Mouse (Mus musculus) adipocyte (in vitro differentiated cells): ENCODE data around the gene Rdm1.
"Not testable (repeated sequence)": the region's sequence is repeated elsewhere in the genome, so short reads cannot be mapped to it uniquely, and the experiment has no call there.

Experiments used
- DNase-seq: peaks from one replicate; pipeline ENCODE4 v3.0.0-alpha.2; 2016; ENCODE audit warnings: low spot score

Gene Rdm1

DNA sequence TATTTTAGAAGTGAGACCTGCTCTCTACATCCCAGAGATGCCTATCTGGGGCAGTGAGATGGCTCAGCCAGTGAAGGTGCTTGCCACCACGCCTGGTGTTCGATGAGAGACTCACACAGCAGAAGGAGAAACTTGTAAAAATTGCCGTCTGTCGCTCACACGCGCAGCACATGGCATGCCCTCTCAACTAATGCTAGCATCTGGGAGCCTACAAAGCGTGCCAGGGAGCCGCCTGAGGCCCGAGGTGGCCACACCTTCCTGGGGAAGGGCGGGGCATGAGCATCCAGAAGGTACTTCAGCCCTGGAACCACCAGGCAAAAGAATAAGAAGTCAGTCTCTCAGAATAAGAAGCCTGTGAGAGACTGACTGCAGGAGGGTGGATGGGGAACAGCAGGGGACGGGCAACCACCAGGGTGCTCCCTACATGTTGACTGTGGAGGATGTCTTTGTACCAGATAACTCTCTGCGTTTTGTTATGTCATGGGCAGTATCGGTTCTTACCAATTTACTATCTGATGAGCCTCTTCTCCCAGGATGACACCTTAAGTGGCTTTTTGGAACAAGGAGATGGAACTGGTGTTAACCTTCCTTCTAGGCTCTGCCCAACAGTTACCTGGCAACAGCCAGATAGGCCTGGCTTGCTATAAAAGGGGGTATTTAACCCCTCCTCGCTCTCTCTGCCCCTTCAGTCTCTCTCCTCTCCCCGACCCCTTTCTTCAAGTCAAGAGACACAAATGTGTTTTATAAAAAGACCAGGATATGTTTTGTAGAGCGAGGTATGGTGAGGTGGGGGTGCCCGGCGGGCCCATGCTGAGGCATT is 9.8 kb upstream of the Rdm1 start:
- DNase-seq = no peak

DNA sequence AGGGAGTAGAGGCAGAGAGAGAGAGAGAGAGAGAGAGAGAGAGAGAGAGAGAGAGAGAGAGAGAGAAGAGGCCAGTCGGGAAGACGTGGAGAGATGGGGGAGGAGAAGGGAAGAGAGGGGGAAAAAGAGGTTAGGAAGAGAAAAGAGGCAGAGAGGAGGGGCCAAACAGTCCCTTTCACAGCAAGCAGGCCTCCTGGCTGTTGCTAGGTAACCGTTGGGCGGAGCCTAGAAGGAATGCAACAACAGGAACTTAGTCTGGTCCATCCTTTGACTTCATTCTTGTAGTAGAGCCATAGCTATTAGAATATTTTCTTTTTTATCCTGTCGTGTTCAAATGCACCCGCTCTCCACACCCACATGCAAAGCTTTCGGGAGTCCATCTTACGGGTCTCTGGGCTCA is 9.1 kb upstream of the Rdm1 start:
- no peak for DNase-seq

DNA sequence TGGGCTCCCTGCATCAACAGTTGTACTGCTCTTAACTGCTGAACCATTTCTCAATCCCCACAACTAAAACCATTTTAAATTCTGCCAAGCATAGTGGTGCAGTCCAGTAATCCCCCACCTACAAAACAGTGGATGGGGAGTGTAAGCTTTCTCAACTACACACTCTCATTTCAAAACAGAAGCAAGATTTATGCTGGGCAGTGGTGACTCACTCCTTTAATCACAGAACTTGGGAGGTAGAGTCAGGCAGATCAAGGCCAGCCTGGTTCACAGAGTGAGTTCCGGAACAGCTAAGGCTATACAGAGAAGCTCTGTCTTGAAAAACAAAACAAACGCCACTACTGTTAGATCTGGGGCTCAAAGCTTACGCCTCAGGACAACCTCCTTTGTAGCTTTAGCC is 8.4 kb upstream of the Rdm1 start:
- no peak for DNase-seq

DNA sequence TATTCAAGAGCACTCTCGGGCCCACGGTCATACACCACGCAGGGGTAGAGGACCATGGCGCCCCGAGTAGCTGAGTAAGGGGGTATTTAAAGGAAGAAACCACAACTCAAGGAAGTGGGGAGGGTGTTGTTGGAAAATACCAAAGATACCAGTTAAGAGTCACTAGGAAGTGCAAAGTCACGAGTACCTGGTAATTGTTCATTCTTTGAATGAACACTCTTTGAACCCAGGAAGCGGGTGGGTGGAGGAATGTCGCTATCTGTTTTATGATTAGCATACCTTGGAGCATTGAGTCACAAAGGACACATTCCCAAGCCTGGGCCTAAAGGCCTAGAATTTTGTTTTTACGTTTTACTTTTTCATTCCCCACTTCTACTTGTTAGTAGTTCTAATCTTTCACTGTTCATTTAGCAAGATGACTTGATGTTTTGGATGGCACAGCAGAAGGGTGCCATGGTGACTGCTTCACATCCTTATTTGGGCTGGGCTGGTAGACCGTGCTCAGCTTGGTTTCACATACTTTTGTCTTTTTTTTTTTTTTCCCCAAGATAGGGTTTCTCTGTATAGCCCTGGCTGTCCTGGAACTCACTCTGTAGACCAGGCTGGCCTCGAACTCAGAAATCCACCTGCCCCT is 6.9 kb upstream of the Rdm1 start:
- not testable (repeated sequence) for DNase-seq

DNA sequence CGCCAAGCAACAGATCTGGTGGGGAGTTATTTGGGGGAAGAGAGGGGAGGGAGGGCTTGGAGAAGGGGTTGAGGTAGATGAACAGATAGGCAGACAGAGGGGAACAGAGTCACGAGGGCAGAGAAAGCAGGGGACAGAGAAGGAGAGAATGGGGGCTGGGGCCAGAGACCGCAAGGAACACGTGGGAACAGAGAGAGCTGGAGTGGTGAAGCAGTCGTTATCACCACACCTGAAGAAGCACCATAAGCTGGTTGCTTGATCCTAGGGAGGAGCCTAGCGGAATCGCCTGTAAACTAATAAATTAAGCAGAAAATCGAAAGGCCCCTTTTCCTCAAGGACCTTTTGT is 373 bp upstream of the Rdm1 start:
- no peak for DNase-seq

DNA sequence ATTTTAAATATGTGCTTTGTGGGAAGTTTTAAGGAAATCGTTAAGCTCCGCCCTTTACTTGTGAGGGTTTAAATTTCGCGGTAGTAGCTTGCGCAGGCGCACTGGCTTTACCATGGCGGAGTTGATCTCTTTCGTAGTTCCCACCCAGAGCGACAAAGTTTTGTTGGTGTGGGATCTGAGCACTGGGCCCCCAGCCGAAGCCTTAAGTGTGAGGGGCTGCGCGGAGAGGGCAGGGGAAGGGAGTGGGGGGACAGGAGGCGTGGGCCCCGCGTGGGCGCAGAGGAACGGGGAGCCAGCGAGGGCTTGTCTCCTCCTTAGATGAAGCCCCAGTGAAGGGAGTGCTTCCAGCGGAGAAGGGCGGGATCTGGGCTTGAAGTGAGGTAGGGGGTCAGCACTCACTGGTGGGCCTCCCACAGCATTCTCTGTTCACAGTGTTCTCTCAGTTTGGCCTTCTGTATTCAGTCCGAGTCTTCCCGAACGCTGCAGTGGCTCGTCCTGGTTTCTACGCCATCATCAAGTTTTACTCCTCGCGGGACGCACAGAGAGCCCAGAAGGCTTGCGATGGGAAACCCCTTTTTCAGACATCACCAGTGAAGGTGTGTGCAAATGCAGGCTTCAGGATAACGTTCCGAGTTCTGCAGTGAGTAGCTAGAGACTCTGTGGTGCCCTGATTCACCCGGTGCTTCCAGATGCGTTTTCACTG is 1.0 kb downstream of the Rdm1 start:
- peak; percentile 67 for DNase-seq

DNA sequence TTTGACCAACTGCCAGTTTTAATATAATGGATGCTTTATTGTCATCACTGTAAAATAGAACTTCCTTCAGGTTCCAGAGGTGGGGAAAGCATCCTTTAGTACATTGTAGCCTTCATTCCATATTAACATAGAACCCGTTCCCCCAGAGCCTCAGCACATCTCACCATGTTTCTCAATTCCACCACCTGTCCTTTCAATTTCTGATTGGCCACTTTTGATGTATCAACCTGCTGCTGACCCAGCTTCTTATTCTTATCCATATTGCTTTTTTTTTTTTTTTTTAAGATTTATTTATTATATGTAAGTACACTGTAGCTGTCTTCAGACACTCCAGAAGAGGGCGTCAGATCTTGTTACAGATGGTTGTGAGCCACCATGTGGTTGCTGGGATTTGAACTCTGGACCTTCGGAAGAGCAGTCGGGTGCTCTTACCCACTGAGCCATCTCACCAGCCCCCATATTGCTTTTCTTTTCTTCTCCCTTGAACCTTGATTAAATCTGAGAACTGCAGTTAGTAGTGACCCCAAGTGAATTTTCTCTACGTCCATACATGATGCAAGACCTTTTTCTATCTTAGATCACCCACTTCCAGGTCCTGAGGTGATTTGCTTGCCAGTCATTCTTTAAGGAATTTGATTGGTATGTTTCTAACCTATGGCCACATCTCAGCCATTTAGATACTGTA is 1.9 kb downstream of the Rdm1 start:
- DNase-seq = not testable (repeated sequence)

DNA sequence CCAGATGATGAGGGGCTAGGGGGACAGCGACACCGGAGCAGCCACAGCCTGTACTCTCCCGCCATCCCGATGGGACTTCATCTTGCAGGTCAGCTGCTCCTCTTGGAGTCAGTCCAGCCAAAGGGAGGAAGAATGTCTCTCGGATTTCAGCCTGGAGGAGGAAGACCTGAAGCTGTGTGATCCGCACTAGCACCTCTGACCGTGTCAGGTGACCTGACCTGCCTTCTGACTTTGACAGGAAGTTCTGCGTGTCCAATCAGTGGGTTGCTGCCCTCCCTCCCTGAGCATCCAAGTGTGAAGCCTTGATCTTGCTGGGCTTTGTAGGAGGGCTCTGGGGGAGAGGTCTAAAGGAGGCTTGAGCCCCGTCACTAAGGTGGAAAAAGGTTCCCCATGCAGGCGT is 8.7 kb downstream of the Rdm1 start:
- DNase-seq = no peak

DNA sequence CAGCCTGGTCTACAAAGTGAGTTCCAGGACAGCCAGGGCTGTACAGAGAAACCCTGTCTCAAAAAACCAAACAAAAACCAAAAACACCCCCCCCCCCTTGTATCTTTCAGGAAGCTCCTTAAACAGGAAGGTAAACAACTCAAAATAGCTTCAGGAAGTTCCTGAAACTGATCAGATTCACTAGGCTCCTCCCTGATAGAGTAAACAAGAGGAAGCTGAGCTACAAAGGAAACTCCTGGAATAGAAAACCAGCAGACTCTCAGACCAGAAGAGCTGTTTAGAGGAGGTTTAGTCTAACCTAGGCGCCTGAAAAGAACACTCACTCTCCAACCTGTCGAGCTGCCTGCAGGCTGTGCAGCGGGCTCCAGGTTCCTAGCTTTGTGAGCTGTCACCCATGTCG is 12.8 kb downstream of the Rdm1 start:
- DNase-seq = no peak

DNA sequence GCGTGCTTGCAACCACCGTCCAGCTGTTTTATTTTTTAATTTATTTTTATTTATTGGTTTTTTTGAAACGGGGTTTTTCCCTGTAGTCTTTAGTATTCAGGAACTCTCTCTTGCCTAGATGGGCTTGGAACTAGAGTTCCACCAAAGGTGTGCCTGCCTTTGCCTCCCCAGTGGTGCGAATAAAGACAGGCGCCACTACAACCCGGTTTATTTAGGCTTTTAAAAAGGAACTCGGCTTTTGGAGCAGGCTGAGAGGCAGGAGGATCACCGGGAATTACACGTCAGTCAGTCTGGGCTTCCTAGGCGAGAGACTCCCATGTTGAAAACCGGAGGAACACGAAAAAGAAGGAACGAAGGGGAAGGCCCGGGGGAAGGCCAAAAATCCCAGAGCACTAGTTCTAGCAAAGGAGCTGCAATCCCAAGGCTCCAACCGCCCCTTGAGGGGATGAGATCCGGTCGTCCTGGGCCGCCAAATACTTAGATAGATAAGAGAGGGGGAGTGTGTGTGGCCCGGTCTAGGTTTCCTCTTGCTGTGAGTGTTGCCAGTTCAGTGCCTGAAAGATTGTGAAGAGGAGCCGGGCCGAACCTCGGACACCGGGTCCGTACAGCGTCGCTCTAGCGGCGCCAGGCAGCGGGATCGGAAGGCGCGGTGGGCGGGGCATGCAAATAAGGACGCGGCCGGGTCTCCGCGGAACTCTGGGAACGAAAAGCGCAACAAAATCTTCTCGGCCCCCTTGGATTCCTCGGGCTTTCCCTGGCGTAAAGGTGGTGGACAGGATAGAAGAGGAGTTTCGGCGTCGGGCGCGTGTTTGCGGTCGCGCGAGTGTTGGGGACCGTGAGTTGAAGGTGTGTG is 14.1 kb downstream of the Rdm1 start:
- DNase-seq = peak; percentile 88

DNA sequence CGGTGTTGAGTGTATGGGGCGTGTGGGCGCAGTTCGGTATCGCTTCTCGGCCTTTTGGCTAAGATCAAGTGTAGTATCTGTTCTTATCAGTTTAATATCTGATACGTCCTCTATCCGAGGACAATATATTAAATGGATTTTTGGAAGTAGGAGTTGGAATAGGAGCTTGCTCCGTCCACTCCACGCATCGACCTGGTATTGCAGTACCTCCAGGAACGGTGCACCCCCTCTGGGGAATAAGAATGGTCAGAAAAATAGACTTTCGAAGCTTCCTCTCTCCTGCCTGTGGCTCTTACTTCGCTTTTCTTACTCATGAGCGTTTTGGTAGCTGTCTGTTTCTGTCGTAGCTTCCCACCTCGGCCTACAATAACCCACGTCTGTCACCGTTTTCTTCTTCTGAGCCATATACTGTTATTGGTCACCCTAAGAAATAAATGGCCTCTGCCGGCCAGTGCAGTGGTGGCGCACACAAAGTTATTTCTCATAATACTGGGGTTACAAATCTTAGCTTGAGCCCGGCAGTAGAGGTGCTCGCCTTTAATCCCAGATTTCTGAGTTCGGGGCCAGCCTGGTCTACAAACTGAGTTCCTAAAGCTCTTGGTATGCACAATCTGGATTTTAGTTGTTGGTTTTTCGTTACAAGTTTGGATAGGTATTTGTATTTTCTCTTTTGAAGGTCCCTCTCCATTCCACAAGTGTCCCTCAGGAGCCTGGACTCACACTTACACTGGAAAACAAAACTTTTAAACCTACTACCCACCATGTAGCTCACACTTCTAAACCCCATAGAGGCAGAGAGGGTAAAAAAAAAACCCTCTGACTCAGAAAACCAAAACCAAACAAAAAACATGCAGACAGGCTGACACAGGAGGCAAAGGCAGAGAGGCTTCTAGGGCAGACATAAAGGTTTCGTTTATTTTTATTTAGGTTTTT is 15.0 kb downstream of the Rdm1 start:
- DNase-seq = peak; percentile 83

DNA sequence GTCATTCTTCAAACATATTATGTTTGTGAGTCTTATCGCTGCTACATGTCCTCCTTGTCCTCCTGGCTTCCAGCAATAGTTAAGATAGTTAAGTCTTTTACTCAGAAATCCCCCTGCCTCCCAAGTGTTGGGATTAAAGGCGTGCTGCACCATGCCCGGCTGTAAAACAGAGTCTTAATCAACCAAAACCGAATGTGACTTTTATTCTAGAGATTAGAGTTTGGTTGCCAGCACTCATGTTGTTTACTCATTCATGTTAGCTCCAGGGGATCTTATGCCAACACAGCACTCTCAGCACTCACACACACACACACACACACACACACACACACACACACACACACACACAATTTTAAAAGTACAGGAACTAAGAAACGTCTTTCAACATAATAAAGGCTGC is 15.9 kb downstream of the Rdm1 start:
- peak; percentile 50 for DNase-seq

DNA sequence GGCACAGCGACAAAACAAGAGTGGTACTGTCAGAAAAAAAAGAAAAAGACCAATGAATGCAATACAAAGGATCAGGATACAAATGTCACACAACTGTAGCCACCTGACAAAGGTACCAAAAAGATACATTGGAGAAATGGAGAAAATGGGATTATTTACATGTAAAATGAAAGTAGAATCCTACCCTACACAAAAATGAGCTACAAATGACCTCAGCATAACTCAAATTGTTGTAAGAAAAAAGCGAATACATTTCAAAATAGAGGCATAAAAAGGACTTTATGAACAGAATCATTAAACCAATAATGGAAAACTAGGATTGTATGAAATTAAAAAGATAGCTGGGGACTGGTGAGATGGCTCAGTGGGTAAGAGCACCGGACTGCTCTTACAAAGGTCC is 17.6 kb downstream of the Rdm1 start:
- DNase-seq = no peak

DNA sequence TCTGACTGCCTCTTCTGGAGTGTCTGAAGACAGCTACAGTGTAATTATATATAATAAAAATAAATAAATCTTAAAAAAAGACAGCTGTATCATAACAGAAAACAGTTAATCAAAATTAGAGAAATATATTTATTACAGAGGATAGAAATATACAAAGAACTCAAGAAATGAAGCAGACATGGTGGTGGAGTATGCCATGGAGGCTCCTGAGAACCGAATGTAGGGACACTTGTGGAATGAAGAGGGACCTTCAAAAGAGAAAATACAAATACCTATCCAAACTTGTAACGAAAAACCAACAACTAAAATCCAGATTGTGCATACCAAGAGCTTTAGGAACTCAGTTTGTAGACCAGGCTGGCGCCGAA is 18.0 kb downstream of the Rdm1 start:
- not testable (repeated sequence) for DNase-seq

DNA sequence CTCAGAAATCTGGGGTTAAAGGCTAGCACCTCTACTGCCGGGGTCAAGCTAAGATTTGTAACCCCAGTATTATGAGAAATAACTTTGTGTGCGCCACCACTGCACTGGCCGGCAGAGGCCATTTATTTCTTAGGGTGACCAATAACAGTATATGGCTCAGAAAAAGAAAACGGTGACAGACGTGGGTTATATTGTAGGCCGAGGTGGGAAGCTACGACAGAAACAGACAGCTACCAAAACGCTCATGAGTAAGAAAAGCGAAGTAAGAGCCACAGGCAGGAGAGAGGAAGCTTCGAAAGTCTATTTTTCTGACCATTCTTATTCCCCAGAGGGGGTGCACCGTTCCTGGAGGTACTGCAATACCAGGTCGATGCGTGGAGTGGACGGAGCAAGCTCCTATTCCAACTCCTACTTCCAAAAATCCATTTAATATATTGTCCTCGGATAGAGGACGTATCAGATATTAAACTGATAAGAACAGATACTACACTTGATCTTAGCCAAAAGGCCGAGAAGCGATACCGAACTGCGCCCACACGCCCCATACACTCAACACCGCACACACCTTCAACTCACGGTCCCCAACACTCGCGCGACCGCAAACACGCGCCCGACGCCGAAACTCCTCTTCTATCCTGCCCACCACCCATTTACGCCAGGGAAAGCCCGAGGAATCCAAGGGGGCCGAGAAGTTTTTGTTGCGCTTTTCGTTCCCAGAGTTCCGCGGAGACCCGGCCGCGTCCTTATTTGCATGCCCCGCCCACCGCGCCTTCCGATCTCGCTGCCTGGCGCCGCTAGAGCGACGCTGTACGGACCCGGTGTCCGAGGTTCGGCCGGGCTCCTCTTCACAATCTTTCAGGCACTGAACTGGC is 18.7 kb downstream of the Rdm1 start:
- DNase-seq = not testable (repeated sequence)

DNA sequence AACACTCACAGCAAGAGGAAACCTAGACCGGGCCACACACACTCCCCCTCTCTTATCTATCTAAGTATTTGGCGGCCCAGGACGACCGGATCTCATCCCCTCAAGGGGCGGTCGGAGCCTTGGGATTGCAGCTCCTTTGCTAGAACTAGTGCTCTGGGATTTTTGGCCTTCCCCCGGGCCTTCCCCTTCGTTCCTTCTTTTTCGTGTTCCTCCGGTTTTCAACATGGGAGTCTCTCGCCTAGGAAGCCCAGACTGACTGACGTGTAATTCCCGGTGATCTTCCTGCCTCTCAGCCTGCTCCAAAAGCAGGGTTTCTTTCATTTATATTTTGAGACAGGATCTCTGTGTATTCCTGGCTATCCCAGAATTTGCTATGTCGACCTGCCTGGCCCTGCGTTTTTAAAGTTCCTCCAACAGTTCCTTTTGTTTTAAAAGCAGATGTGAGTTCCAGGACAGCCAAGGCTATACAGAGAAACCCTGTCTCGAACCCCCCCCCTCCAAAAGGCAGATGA is 19.3 kb downstream of the Rdm1 start:
- not testable (repeated sequence) for DNase-seq

DNA sequence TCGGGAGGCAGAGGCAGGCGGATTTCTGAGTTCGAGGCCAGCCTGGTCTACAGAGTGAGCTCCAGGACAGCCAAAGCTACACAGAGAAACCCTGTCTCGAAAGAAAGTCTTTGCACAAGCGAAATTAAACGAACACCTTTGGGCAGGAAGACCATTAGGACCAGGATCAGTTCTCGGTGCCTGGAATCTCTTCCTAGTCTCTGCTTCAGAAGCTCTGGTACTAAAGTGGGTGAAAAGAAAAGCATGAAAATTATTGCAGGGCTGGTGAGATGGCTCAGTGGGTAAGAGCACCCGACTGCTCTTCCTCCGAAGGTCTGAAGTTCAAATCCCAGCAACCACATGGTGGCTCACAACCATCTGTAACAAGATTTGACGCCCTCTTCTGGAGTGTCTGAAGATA is 20.1 kb downstream of the Rdm1 start:
- DNase-seq = not testable (repeated sequence)

DNA sequence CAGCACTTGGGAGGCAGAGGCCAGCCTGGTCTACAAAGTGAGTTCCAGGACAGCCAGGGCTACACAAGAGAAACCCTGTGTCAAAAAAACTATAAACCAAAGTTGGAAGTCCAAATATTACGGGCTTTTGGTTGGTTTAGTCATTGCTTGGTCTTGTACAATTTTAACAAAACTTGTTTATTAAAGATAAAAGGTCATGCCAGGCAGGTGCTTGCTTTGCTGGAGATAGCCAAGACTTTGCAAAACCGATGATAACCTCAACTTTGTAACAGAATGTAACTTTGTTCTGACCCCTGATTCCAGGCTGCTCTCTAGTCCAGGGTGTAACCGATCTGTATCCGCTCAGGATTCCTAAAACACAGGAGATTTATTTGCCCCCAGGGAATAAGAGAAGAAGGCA is 29.4 kb downstream of the Rdm1 start:
- no peak for DNase-seq

DNA sequence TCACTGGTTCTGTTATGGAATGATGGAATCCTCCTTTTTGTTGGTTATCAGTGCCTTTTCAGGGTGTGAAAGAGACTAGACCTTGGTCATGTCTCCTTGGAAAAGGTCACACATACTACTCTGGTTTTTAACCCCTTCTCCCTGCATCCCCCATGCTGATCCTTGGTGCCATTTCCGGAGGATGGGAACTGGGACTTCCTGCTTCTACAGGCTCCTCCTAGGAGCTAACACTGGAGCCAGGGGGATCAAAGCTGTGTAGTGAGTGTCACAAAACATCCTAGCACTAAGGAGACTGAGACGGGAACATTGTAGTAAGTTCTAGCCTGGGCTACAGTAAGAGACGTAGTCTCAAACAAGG is 30.5 kb downstream of the Rdm1 start:
- no peak for DNase-seq
